Mouse (Mus musculus): ENCODE data around the gene Ubald2. TPM values are rescaled to one million over a fixed set of nuclear protein-coding genes. Genes with fewer than 3 reads are reported as not detected.
"Not testable (repeated sequence)": the region's sequence is repeated elsewhere in the genome, so short reads cannot be mapped to it uniquely, and the experiment has no call there.

The Ubald2 gene
- total RNA-seq, 1 experiment from 2014 or later: 36.4 TPM

GRCm38 (mm10) chr11:116413631-116414022 lies 20.3 kb upstream of the Ubald2 start:
- no peak for DNase-seq

- no peak for DNase-seq
These were observed 17.5 kb upstream of the Ubald2 start for GRCm38 (mm10) chr11:116416196-116416943.

GRCm38 (mm10) chr11:116417054-116417453 lies 16.8 kb upstream of the Ubald2 start:
- no peak for DNase-seq

- peak; percentile 40 for DNase-seq
These were observed 15.6 kb upstream of the Ubald2 start for GRCm38 (mm10) chr11:116418194-116418840.

- DNase-seq: no peak
These were observed 14.9 kb upstream of the Ubald2 start for GRCm38 (mm10) chr11:116418841-116419462.

- DNase-seq: no peak
These were observed 12.8 kb upstream of the Ubald2 start for GRCm38 (mm10) chr11:116421102-116421501.

- DNase-seq: no peak
These were observed 11.3 kb upstream of the Ubald2 start for GRCm38 (mm10) chr11:116422562-116422961.

GRCm38 (mm10) chr11:116423214-116423613 lies 10.7 kb upstream of the Ubald2 start:
- no peak for DNase-seq

GRCm38 (mm10) chr11:116423782-116424620 lies 9.9 kb upstream of the Ubald2 start:
- no peak for DNase-seq

- DNase-seq: no peak
These were observed 9.1 kb upstream of the Ubald2 start for GRCm38 (mm10) chr11:116424621-116425407.

GRCm38 (mm10) chr11:116426328-116426727 lies 7.6 kb upstream of the Ubald2 start:
- DNase-seq: not testable (repeated sequence)

GRCm38 (mm10) chr11:116426852-116427575 lies 6.9 kb upstream of the Ubald2 start:
- DNase-seq: no peak

- DNase-seq: no peak
These were observed 4.7 kb upstream of the Ubald2 start for GRCm38 (mm10) chr11:116428872-116429859.

- no peak for DNase-seq
These were observed 3.9 kb upstream of the Ubald2 start for GRCm38 (mm10) chr11:116429862-116430613.

GRCm38 (mm10) chr11:116430723-116431427 lies 3.0 kb upstream of the Ubald2 start:
- DNase-seq: no peak

- no peak for DNase-seq
These were observed 2.3 kb upstream of the Ubald2 start for GRCm38 (mm10) chr11:116431428-116432077.

- DNase-seq: no peak
These were observed 1.8 kb upstream of the Ubald2 start for GRCm38 (mm10) chr11:116432127-116432526.

Measured in adrenal gland, postnatal 14 days (tissue).